Mouse (Mus musculus): ENCODE data around the gene Grap.

The Grap gene

GRCm38 (mm10) chr11:61655649-61656048, 2.6 kb downstream of the Grap start:
- in situ Hi-C loops (cut with MboI; ENCODE audit: unreplicated experiment in 2 of 2), result no loop called here

GRCm38 (mm10) chr11:61656148-61656850, 3.2 kb downstream of the Grap start:
- in situ Hi-C loops (cut with MboI; ENCODE audit: unreplicated experiment in 2 of 2), result no loop called here

GRCm38 (mm10) chr11:61657432-61657831, 4.4 kb downstream of the Grap start:
- in situ Hi-C loops (cut with MboI; ENCODE audit: unreplicated experiment in 2 of 2), result no loop called here

GRCm38 (mm10) chr11:61658360-61658922, 5.4 kb downstream of the Grap start:
- in situ Hi-C loops (cut with MboI; ENCODE audit: unreplicated experiment in 2 of 2), result no loop called here

GRCm38 (mm10) chr11:61659011-61659858, 6.2 kb downstream of the Grap start:
- in situ Hi-C loops (cut with MboI; ENCODE audit: unreplicated experiment in 2 of 2), result no loop called here

GRCm38 (mm10) chr11:61660001-61660400, 6.9 kb downstream of the Grap start:
- in situ Hi-C loops (cut with MboI; ENCODE audit: unreplicated experiment in 2 of 2), result no loop called here

GRCm38 (mm10) chr11:61660806-61661392, 7.8 kb downstream of the Grap start:
- in situ Hi-C loops (cut with MboI; ENCODE audit: unreplicated experiment in 2 of 2), result no loop called here

- in situ Hi-C loops (cut with MboI; ENCODE audit: unreplicated experiment in 2 of 2), result no loop called here
These were observed 9.1 kb downstream of the Grap start for GRCm38 (mm10) chr11:61662189-61662588.

- in situ Hi-C loops (cut with MboI; ENCODE audit: unreplicated experiment in 2 of 2), result no loop called here
These were observed 12.3 kb downstream of the Grap start for GRCm38 (mm10) chr11:61665401-61665800.

GRCm38 (mm10) chr11:61665991-61666799, 13.1 kb downstream of the Grap start:
- in situ Hi-C loops (cut with MboI; ENCODE audit: unreplicated experiment in 2 of 2), result no loop called here

- in situ Hi-C loops (cut with MboI; ENCODE audit: unreplicated experiment in 2 of 2), result no loop called here
These were observed 14.2 kb downstream of the Grap start for GRCm38 (mm10) chr11:61667248-61667647.

- in situ Hi-C loops (cut with MboI; ENCODE audit: unreplicated experiment in 2 of 2), result no loop called here
These were observed 14.7 kb downstream of the Grap start for GRCm38 (mm10) chr11:61667782-61668181.

- in situ Hi-C loops (cut with MboI; ENCODE audit: unreplicated experiment in 2 of 2), result no loop called here
These were observed 16.7 kb downstream of the Grap start for GRCm38 (mm10) chr11:61669492-61670490.

- in situ Hi-C loops (cut with MboI; ENCODE audit: unreplicated experiment in 2 of 2), result no loop called here
These were observed 18.8 kb downstream of the Grap start for GRCm38 (mm10) chr11:61671781-61672383.

- in situ Hi-C loops (cut with MboI; ENCODE audit: unreplicated experiment in 2 of 2), result no loop called here
These were observed 20.6 kb downstream of the Grap start for GRCm38 (mm10) chr11:61673686-61674085.

GRCm38 (mm10) chr11:61674151-61674838, 21.2 kb downstream of the Grap start:
- in situ Hi-C loops (cut with MboI; ENCODE audit: unreplicated experiment in 2 of 2), result no loop called here

- in situ Hi-C loops (cut with MboI; ENCODE audit: unreplicated experiment in 2 of 2), result no loop called here
These were observed 21.7 kb downstream of the Grap start for GRCm38 (mm10) chr11:61674839-61675159.

GRCm38 (mm10) chr11:61675332-61675731, 22.3 kb downstream of the Grap start:
- in situ Hi-C loops (cut with MboI; ENCODE audit: unreplicated experiment in 2 of 2), result no loop called here
